Mouse (Mus musculus): ENCODE results near the gene Neb. TPM values are rescaled to one million over a fixed set of nuclear protein-coding genes. Genes with fewer than 3 reads are reported as not detected.

Neb gene
- total RNA-seq, 2 experiments from 2014 or later, result 1.5 TPM

DNA sequence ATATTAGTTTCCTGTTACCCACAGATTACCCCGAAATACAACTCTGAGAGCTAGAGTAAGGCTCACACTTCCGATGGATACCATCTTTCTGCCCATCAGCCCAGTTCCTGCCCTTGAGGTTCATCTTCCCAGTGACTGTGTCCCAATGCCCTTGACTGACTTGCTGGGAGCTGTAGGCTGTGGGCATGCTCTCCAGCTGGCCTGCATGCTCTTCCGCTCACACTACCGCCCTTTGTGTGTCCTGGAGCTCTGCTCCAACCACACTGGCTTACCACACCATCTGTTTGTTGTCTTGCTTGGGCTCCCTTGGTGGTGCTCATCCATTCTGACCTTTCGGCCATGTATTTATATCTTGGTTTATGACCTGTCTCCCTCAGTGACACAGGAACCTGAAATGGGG, 10.6 kb downstream of the Neb start:
- H3K4me3 ChIP-seq, result no peak overlapping the region
- no peak overlapping the region for H3K27ac ChIP-seq
- TF ChIP-seq CTCF (conservative IDR thresholded peaks at IDR 0.05), result no peak
- no peak for DNase-seq (ENCODE audit: low spot score in 2 of 2)

DNA sequence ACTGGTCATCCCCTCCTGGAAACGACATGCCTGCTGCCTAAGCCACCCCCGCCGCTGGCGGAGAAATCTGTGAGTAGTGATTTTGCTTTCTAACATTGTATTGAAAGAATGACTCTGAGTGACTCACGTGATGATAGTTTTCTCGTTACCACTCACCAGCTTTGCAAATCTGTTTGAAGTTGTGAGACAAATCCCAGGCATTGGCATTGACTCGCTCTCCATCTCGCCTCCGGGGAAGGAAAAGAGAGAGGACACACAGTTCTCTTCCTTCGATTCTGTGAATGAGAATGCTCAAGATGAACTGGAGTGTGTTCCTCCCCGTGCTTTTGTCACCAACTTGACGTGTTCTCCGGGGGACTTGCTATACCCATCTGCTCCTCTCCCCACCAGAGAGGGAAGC, 11.0 kb downstream of the Neb start:
- Histone ChIP-seq H3K4me3 (no peak overlapping the region), H3K27ac (no peak overlapping the region)
- TF ChIP-seq CTCF (conservative IDR thresholded peaks at IDR 0.05), result no peak
- peak; percentile 14 to 41 for DNase-seq (ENCODE audit: low spot score in 2 of 2)

DNA sequence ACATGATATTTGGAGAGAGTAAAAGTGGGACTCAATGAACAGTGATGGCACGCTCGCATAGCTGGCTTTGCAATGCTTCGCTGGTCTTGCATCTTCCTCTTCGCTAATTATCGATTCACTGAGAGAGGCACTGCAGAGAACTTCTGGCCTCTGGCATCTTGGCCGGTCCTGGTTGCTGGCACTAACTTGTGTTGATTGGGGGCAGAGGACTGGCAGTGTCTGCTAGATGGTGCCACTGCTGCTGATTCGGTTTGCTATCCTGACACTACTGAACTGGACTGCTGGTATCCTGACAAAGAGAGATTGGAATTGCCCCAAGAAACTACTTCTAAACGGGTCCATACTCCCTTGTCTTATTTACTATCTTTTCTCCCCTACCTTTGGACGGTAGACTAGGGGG, 17.2 kb downstream of the Neb start:
- no peak for DNase-seq (ENCODE audit: low spot score in 2 of 2)

DNA sequence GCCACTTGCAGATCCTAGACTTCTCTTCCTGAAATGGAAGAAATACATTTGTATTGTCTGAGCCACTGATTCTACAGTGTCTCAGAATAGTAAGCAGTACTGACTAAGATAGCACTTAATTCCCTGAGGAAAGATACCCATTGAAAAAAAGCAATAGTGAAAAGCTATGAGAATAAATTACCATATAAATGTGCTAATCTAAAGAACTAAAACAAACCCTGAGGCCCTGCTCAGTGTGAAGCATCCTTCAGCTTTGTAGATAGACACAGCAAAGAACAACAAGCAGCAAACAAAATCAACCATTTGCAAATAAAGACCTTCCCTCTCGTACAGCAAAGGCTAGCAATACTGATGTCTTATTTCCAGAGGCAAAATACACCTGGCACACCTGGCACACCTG, 18.6 kb downstream of the Neb start:
- no peak overlapping the region for H3K27ac ChIP-seq
- no peak overlapping the region for H3K4me3 ChIP-seq
- no peak for DNase-seq (ENCODE audit: low spot score in 2 of 2)
- no peak for TF ChIP-seq CTCF (conservative IDR thresholded peaks at IDR 0.05)

More for the DNA sequence above, 17.2 kb downstream of the Neb start:
- H3K27ac ChIP-seq, result no peak overlapping the region
- no peak for TF ChIP-seq CTCF (conservative IDR thresholded peaks at IDR 0.05)
- no peak overlapping the region for H3K4me3 ChIP-seq

DNA sequence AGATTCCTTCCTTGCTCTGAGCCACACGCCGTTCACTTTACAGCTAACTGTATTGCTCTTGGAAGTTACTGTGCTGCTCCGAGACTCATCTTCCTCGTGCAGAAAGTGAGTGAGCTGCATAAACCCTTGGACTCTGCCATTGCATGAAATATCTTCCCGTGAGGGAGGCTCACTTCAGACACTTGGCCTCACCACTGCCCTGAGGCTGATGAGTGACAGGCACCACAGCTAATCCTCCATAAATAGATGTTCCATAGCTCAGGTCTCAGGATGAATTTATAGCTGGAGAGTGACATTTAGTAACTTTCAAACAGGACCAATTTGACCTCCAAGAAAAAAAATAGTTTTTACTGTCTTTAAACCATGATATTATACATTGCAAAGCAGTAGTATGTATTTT, 20.1 kb downstream of the Neb start:
- H3K4me3 ChIP-seq, result no peak overlapping the region
- DNase-seq (ENCODE audit: low spot score in 2 of 2), result no peak
- no peak for TF ChIP-seq CTCF (conservative IDR thresholded peaks at IDR 0.05)
- H3K27ac ChIP-seq, result no peak overlapping the region

DNA sequence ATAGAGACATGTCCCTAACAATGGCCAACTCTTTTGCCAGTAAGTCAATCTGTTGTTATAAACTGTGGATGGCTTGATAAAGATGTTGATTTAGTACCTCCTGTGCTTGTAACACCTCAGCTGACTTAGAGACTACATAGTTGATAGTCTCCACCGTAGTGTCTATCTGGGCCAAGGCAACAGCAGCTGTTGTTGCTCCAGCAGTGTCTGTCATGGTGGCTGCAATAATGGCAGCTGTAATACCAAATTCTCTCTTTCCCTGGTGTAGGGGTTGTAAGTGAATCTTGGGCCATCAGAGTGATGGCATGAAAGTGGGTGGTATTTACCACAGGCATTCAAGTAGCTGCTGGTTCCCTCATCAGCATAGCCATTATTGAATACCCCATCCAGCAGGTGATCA, 27.2 kb downstream of the Neb start:
- DNase-seq (ENCODE audit: low spot score in 2 of 2), result no peak
- no peak overlapping the region for H3K4me3 ChIP-seq
- no peak overlapping the region for H3K27ac ChIP-seq
- no peak for TF ChIP-seq CTCF (conservative IDR thresholded peaks at IDR 0.05)

DNA sequence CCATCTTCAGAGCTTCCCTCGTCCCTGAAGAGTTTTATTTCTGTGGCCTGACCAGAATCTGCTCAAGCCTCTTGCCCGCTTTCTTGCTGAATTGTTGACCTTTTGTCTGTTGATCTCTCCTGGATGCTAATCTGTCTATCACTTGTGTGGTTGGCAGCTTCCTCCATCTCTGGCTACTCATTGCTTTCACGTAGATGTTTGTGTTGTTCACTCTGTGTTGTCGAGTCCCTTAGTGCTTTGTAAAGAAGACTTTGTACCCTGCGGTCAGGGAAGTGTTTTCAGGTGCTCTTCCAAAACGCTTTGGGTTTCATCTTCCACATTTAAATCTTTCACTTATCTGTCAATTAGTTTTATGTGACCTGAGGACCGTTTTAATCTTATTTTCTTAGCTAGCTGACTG, 37.3 kb downstream of the Neb start:
- no peak for DNase-seq (ENCODE audit: low spot score in 2 of 2)
- TF ChIP-seq CTCF (conservative IDR thresholded peaks at IDR 0.05), result no peak
- H3K27ac ChIP-seq, result no peak overlapping the region
- no peak overlapping the region for H3K4me3 ChIP-seq

DNA sequence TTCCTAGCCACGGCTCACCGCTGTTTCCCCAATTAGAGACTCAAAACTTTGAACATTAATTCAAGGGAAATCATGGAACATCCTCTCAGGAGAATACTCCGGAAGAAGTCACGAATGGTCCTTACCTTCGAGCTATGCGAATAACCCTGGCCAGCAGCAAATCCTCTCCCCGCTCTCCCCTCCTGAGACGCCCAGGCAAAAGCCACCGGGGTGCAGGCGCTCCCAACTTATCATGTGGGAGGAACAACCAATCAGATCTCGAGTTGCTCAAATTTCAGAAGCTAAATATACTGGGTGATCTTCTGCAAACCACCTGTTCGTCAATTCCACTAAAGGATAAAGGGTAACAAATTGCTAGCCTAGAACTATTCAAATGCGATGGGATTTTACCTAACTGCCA, 42.7 kb downstream of the Neb start:
- no peak overlapping the region for H3K4me3 ChIP-seq
- H3K27ac ChIP-seq, result no peak overlapping the region
- TF ChIP-seq CTCF (conservative IDR thresholded peaks at IDR 0.05), result no peak
- DNase-seq (ENCODE audit: low spot score in 2 of 2), result no peak

DNA sequence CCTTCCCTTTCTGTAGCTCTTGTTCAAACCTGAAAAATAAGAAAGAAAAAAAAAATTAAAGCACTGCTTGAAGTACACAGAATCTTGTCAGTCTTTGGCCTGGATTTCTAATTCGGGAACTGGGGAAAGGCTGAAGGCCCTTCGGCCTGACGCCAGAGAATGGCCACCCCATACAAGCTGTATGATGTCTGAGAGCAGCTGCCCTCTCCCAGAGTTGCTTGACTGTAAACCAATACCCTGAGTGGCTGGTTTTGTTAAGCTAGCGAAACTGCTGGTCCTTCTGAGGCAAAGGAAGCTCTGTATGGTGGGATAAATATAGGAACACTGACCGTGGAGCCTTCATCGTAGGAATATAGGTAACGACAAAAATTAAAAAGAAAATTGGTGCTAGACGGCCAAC, 43.2 kb downstream of the Neb start:
- TF ChIP-seq CTCF (conservative IDR thresholded peaks at IDR 0.05), result no peak
- no peak overlapping the region for H3K27ac ChIP-seq
- DNase-seq (ENCODE audit: low spot score in 2 of 2), result no peak
- no peak overlapping the region for H3K4me3 ChIP-seq

DNA sequence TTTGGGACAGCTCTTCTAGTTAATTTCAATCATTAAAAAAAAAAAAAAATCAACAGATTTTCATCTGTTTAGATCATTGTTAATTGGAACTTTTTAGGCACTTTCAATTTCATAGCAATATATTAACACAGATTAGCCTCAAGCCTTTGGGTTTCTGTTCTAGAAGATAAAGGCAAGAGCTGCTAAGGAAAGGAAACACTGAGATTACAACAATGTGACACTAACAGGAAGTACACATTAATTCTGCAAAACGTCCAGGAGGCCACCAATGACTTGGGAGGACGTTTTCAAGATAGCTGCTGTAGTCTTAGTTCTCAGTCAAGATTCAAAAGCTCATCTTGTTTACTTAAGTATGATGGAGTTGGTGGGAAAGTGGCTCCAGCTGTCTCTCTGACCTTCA, 44.7 kb downstream of the Neb start:
- Histone ChIP-seq H3K4me3 (no peak overlapping the region), H3K27ac (no peak overlapping the region)
- DNase-seq (ENCODE audit: low spot score in 2 of 2), result no peak
- TF ChIP-seq CTCF (conservative IDR thresholded peaks at IDR 0.05), result no peak

DNA sequence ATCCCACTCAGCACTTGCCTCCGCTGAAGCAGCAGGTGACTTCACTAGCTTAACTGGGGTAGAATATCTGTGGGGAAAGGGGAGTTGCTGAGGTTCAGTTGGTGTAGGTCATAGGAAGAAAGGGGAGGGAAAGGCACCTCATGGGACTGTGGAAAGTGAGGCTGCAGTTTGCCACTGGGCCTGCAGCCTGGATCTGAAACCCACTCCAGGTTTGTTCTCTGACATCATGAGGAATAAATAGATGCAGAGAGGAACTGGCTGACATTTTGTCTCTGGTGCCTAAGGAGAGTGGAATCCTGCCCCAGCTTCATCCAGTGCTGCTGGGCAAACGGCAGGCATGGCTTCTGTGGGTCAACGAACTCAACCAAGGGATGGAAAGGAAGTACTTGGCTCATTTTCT, 46.5 kb downstream of the Neb start:
- H3K4me3 ChIP-seq, result no peak overlapping the region
- H3K27ac ChIP-seq, result no peak overlapping the region
- no peak for TF ChIP-seq CTCF (conservative IDR thresholded peaks at IDR 0.05)
- DNase-seq (ENCODE audit: low spot score in 2 of 2), result no peak

DNA sequence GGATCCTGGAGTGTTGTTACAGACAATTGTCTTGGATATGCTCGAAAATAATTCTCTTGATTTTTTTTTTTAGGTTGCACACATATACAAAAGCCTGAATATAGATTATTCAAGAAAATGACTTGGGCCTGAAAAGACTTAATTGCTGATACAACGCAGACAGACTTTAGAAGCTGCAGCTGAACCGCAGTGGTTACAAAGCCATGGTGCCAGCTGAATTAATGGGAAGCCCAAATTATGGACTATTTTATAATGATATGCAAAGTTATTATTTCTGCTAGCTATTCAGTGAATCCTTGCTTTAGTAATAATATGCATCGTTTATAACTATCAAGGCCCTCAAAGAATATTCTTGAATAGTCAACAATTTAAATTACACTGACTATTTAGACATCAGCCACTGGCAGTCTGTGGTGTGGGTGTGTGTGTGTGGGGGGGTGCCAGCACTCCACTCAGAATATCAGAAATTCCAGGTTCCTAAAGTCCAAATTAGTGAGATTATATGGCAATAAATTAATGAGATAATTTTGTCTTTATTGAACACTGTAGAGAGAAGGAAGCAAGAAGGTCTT, 50.9 kb downstream of the Neb start:
- no peak overlapping the region for H3K27ac ChIP-seq
- no peak for DNase-seq (ENCODE audit: low spot score in 2 of 2)
- H3K4me3 ChIP-seq, result no peak overlapping the region
- no peak for TF ChIP-seq CTCF (conservative IDR thresholded peaks at IDR 0.05)

DNA sequence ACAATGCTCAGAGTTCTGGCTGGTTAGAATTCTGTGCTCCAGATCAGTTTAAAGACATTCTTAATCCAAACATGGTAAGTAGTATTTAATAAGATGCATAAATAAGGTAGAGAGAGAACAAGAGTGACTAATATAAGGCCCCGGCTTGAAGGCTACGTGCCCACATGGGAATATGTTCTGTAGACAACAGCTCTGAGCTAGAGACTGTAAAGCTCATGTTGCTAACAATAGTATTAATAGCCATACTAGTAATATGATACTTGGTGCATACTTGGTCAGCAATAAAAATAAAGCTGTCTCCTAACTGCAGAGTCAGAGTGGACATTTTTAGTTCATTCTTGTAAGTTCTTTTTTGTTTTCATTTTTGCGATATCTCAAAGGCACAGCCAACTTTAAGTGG, 56.4 kb downstream of the Neb start:
- TF ChIP-seq CTCF (conservative IDR thresholded peaks at IDR 0.05), result no peak
- no peak overlapping the region for H3K27ac ChIP-seq
- H3K4me3 ChIP-seq, result no peak overlapping the region
- no peak for DNase-seq (ENCODE audit: low spot score in 2 of 2)

DNA sequence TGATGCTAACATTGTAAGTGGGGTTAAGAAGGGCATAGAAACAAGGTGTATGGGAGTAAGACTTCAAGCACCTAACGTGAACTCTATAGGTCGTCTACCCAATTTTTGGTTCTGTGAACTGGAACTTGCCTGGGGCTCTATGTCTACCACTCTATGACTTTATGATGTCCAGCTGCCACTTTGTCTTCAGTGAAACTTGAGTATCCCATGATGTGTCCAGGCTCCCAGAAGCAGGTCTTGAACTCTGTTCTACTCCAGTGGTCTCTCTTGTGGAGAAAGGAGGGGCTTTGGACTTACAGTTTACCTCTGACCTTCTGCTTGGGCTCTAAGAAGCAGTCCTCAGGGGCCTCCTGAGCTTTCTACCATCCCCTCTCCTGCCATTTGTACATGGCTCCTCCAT, 58.1 kb downstream of the Neb start:
- no peak for TF ChIP-seq CTCF (conservative IDR thresholded peaks at IDR 0.05)
- Histone ChIP-seq H3K27ac (no peak overlapping the region), H3K4me3 (no peak overlapping the region)
- DNase-seq (ENCODE audit: low spot score in 2 of 2), result no peak

DNA sequence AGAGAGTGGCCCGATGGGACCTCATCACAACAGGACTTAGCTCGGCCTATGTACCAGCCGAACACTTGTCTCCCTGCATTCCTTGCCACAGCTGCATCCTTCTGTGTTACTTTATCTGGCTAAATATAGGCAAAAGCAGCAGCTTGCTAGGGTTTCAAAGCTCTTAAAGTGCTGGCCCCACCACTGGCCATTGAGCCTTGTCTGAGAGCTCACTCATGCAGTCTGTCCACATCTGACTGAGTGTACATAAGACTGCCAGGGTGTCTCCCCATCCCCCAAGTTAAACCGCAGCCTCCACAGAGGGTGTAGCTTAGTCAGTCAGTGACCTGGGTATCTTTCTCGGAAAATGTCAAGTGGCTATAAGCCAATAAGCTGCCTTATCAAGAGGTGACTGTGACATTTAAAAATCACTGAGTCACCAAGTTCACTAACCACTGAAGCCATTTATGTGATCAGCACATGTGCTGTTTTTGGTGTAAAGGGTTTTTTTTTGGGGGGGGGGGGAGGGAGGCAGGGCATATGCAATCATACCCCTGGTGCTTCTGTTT, 59.2 kb downstream of the Neb start:
- no peak overlapping the region for H3K27ac ChIP-seq
- H3K4me3 ChIP-seq, result no peak overlapping the region
- TF ChIP-seq CTCF (conservative IDR thresholded peaks at IDR 0.05), result no peak
- DNase-seq (ENCODE audit: low spot score in 2 of 2), result no peak
